Mouse (Mus musculus) thymus, adult 2 months (tissue): ENCODE results near the gene Slc36a1. TPM values are rescaled to one million over a fixed set of nuclear protein-coding genes. Genes with fewer than 3 reads are reported as not detected.

Experiments used
- DNase-seq: peaks from one replicate; pipeline ENCODE4 v3.0.0; 2021
- H3K27ac ChIP-seq: fragments of 200-500 bp; 2 replicates; pipeline ENCODE4 v1.5.1; 2012; ENCODE audit warnings: low read length, control low read depth; ENCODE audit not compliant: control insufficient read depth, insufficient read depth
- H3K27me3 ChIP-seq: fragments of 200-500 bp; 2 replicates; pipeline ENCODE4 v1.6.1; 2012; ENCODE audit warnings: mild to moderate bottlenecking, low read length, moderate library complexity, mixed read lengths; ENCODE audit not compliant: control insufficient read depth, insufficient read depth
- H3K36me3 ChIP-seq: fragments of 200-500 bp; 2 replicates; pipeline ENCODE4 v1.6.1; 2012; ENCODE audit warnings: mild to moderate bottlenecking, low read length, moderate library complexity; ENCODE audit not compliant: control insufficient read depth, insufficient read depth
- H3K4me1 ChIP-seq: fragments of 200-500 bp; replicated peaks from 2 replicates; pipeline ENCODE4 v1.6.1; 2012; ENCODE audit warnings: low read length; ENCODE audit not compliant: control insufficient read depth, insufficient read depth
- H3K4me3 ChIP-seq: fragments of 200-500 bp; 2 replicates; pipeline ENCODE4 v1.5.1; 2012; ENCODE audit warnings: mild to moderate bottlenecking, low read length, control low read depth, moderate library complexity; ENCODE audit not compliant: control insufficient read depth, insufficient read depth
- CTCF ChIP-seq: fragments of 200-500 bp; IDR thresholded peaks from 2 replicates; pipeline ENCODE4 v1.5.1; 2012; ENCODE audit warnings: mild to moderate bottlenecking, control low read depth, low read length, moderate library complexity, borderline replicate concordance; ENCODE audit not compliant: control insufficient read depth, poor library complexity, insufficient read depth; ENCODE audit errors: extremely low read depth
- POLR2A ChIP-seq: fragments of 200-500 bp; IDR thresholded peaks from 2 replicates; pipeline ENCODE4 v1.6.1; 2012; ENCODE audit warnings: mild to moderate bottlenecking, low read length, control low read depth, moderate library complexity; ENCODE audit not compliant: control insufficient read depth, poor library complexity, insufficient read depth; ENCODE audit errors: extremely low read depth
- WGBS: fragments of 180-500 bp; shearing (Covaris S2); methylation state at CpG from one replicate; pipeline ENCODE4 v1.1.7; 2018; 5-methylcytosine and 5-hydroxymethylcytosine counted together
- polyA plus RNA-seq: library from polyadenylated mRNA; depleted of rRNA; stranded (reverse); fragments of >200 nt; gene quantifications from 2 replicates; pipeline ENCODE4 v1.2.3, GENCODE M21; 2012; rRNA removed

Slc36a1 gene
- polyA plus RNA-seq, 1 experiment, result 65.3 TPM

DNA sequence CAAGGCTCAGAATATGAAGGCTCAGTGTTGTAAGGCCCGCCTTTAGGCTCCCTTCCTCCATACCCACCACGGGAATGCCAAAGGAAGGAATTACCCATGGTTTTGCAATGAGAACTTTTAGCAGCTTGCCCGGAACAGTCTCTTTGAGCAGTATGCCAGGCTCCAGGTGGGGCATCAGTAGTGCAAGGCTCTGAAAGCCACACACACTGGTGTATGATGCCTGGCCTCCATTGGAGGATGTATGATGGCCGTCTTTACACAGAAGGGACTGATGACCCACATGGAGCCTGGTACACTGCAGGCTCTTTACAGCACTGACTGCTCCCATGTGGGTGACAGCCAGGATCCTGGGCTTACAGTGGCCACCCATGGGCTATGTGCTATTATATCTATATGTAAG, 57.0 kb downstream of the Slc36a1 start:
- no peaks in the 10 kb centered on the region for H3K36me3 ChIP-seq
- H3K27ac ChIP-seq, result no peak overlapping the region
- WGBS, result 91% methylated on average over 4 of the region's 4 CpGs
- H3K27me3 ChIP-seq, result no peaks in the 10 kb centered on the region
- DNase-seq, result no peak
- no peak overlapping the region for H3K4me3 ChIP-seq
- no peaks in the 10 kb centered on the region for H3K4me1 ChIP-seq
- TF ChIP-seq CTCF (no peak), POLR2A (no peak)

DNA sequence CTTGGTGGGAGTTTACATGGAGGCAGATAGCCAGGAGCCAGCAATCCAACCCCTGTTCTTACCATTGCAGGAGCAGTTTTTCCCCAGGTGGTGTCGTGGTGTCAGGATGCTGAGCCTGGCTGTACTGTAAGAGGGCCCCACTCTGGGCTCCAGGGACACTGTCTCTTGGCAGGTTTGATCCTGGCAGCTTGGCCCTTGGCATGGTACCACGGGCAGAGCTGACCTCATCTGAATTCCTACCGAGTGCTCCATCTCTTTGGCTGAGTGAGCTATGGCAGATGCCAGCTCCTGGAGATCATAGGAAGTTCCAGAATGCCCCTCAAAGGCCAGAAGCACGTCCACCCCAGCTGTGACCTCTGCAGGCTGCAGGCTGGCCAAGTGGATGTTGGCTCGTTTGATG, 57.9 kb downstream of the Slc36a1 start:
- 75% methylated on average over 5 of the region's 5 CpGs for WGBS
- H3K4me3 ChIP-seq, result no peak overlapping the region
- no peaks in the 10 kb centered on the region for H3K36me3 ChIP-seq
- DNase-seq, result no peak
- no peak for TF ChIP-seq POLR2A
- no peak for TF ChIP-seq CTCF
- no peaks in the 10 kb centered on the region for H3K4me1 ChIP-seq
- no peak overlapping the region for H3K27ac ChIP-seq
- no peaks in the 10 kb centered on the region for H3K27me3 ChIP-seq

- no peak for DNase-seq
- Histone ChIP-seq H3K27me3 (no peaks in the 10 kb centered on the region), H3K4me3 (no peak overlapping the region), H3K36me3 (no peaks in the 10 kb centered on the region), H3K4me1 (no peaks in the 10 kb centered on the region), H3K27ac (no peak overlapping the region)
- 99% methylated on average over 2 of the region's 2 CpGs for WGBS
- TF ChIP-seq POLR2A (no peak), CTCF (no peak)
Measured at GRCm38 (mm10) chr11:55264318-55264717, 60.2 kb downstream of the Slc36a1 start.

DNA sequence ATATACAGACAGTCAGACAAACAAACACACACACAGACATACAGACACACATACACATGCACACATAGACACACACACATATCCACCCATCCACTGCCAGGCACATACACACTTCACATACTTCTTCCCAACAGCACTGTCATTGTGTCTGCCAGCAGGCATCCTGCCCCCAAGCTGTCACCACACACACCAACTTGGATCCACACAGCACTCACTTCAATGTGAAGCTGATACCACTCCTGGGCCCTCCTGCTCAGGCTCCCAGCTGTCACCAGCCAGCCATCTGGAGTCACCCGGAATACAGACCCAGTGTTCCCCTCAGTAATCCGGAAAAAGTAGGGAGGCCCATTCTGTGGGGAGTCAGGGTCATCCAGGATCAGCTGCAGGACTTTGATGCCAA, 61.5 kb downstream of the Slc36a1 start:
- TF ChIP-seq CTCF (no peak), POLR2A (no peak)
- Histone ChIP-seq H3K36me3 (no peaks in the 10 kb centered on the region), H3K27me3 (no peaks in the 10 kb centered on the region), H3K27ac (no peak overlapping the region), H3K4me3 (no peak overlapping the region), H3K4me1 (no peaks in the 10 kb centered on the region)
- 92% methylated on average over 2 of the region's 2 CpGs for WGBS
- no peak for DNase-seq

DNA sequence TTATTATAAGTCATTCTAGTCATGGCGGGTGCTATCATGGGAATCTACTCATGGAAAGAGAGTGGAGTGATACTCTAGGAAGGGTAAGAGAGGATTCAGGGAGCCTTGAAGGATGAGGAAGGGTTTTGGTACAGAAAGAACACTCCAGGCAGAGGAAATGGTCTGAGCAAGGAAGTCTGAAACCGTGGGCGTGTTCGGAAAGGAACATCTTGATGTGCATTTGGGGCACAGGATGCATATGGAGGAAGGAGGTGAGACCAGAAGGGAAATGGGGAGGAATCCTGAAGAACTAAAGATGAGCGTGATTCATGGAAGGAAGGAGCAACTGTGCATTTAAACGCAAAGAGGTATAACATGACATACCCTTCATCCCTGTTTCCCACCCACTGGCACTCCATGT, 64.4 kb downstream of the Slc36a1 start:
- H3K27ac ChIP-seq, result no peak overlapping the region
- no peak overlapping the region for H3K4me3 ChIP-seq
- H3K4me1 ChIP-seq, result no peaks in the 10 kb centered on the region
- DNase-seq, result no peak
- WGBS, result 88% methylated on average over 6 of the region's 6 CpGs
- H3K36me3 ChIP-seq, result no peaks in the 10 kb centered on the region
- TF ChIP-seq CTCF (no peak), POLR2A (no peak)
- no peaks in the 10 kb centered on the region for H3K27me3 ChIP-seq

DNA sequence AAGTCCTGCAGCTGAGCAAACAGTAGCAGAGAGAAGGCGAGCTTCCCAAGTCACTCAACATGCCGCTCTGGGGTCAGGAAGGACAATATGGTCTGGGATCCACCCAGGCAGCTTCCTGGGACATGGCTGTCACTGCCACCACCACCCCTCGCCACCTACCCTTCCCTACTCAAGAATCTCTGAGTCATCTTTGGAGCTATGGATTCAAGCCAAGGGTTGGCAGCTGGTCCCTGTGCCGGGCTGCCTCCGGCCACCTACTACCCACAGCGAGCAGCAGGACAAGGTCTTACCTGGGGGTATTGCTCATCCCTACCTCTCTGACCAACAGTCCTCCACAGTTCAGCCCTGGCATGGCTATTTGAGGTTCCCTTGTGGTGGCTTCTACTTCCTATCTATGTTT, 70.6 kb downstream of the Slc36a1 start:
- Histone ChIP-seq H3K4me3 (no peak overlapping the region), H3K4me1 (no peaks in the 10 kb centered on the region), H3K27me3 (no peaks in the 10 kb centered on the region), H3K27ac (no peak overlapping the region), H3K36me3 (no peaks in the 10 kb centered on the region)
- WGBS, result 90% methylated on average over 6 of the region's 6 CpGs
- TF ChIP-seq POLR2A (no peak), CTCF (no peak)
- DNase-seq, result no peak

Other genes with a start within 250 kb of the Slc36a1 start
- 114 and 121 TPM in 2 replicates for gene Tnip1, start 241.4 kb upstream of the Slc36a1 start, polyA plus RNA-seq
- gene Anxa6, start 170.9 kb upstream of the Slc36a1 start, polyA plus RNA-seq, result 121 and 130 TPM in 2 replicates
- gene Ccdc69, start 126.2 kb upstream of the Slc36a1 start, polyA plus RNA-seq, result 13.9 and 16.5 TPM in 2 replicates
- 37.2 and 39.9 TPM in 2 replicates for gene Gm2a, start 106.2 kb upstream of the Slc36a1 start, polyA plus RNA-seq
- gene Slc36a3, start 52.6 kb upstream of the Slc36a1 start, polyA plus RNA-seq, result 0.48 and 0.74 TPM in 2 replicates
- 38.6 and 44.6 TPM in 2 replicates for gene Slc36a2, start 19.3 kb upstream of the Slc36a1 start, polyA plus RNA-seq
- gene Fat2, start 132.2 kb downstream of the Slc36a1 start, polyA plus RNA-seq, result 1.9 and 2.2 TPM in 2 replicates
- 177 and 230 TPM in 2 replicates for gene Sparc, start 218.8 kb downstream of the Slc36a1 start, polyA plus RNA-seq